Mouse (Mus musculus) neural tube, embryonic 13.5 days (tissue): ENCODE results near the gene Treml2. TPM values are rescaled to one million over a fixed set of nuclear protein-coding genes. Genes with fewer than 3 reads are reported as not detected.
"Not testable (repeated sequence)": the region's sequence is repeated elsewhere in the genome, so short reads cannot be mapped to it uniquely, and the experiment has no call there.

Experiments
- ATAC-seq: fragments of 200-750 bp; cut with Nextera tagmentation; 2 replicates; pipeline ENCODE4 v1.8.0; 2017; ENCODE audit warnings: low read depth, mild to moderate bottlenecking, moderate TSS enrichment, moderate library complexity
- H3K27ac ChIP-seq: fragments of 300-500 bp; sonication (generic); replicated peaks from 2 replicates; pipeline ENCODE4 v1.5.1; 2015; ENCODE audit warnings: moderate library complexity, mild to moderate bottlenecking, inconsistent platforms
- H3K27me3 ChIP-seq: fragments of 300-500 bp; sonication (generic); 2 replicates; pipeline ENCODE4 v1.6.1; 2015; ENCODE audit warnings: mild to moderate bottlenecking, inconsistent platforms
- H3K36me3 ChIP-seq: fragments of 300-500 bp; sonication (generic); 2 replicates; pipeline ENCODE4 v1.6.1; 2015; ENCODE audit warnings: mild to moderate bottlenecking, inconsistent platforms
- H3K4me1 ChIP-seq: fragments of 300-500 bp; sonication (generic); replicated peaks from 2 replicates; pipeline ENCODE4 v1.6.1; 2015; ENCODE audit warnings: inconsistent platforms
- H3K4me2 ChIP-seq: fragments of 300-500 bp; sonication (generic); 2 replicates; pipeline ENCODE4 v1.6.1; 2015; ENCODE audit warnings: inconsistent platforms, mild to moderate bottlenecking, moderate library complexity
- H3K4me3 ChIP-seq: fragments of 300-500 bp; sonication (generic); 2 replicates; pipeline ENCODE4 v1.5.1; 2015; ENCODE audit warnings: mild to moderate bottlenecking, inconsistent platforms
- H3K9ac ChIP-seq: fragments of 300-500 bp; sonication (generic); 2 replicates; pipeline ENCODE4 v1.6.1; 2015; ENCODE audit warnings: moderate library complexity, mild to moderate bottlenecking, inconsistent platforms
- H3K9me3 ChIP-seq: fragments of 300-500 bp; sonication (generic); 2 replicates; pipeline ENCODE4 v1.6.1; 2016; ENCODE audit warnings: inconsistent platforms
- WGBS: fragments of 180-500 bp; shearing (Covaris S2); methylation state at CpG from one replicate; pipeline ENCODE4 v1.1.7; 2015; 5-methylcytosine and 5-hydroxymethylcytosine counted together
- polyA plus RNA-seq: library from polyadenylated mRNA; unstranded; fragments of >200 nt; fragmentation: Nextera tagmentation; extraction: Ambion mirVana; gene quantifications from 2 replicates; pipeline ENCODE4 v1.2.1, GENCODE M21; 2015

Treml2 gene
- polyA plus RNA-seq, 1 experiment from 2014 or later = not detected

DNA sequence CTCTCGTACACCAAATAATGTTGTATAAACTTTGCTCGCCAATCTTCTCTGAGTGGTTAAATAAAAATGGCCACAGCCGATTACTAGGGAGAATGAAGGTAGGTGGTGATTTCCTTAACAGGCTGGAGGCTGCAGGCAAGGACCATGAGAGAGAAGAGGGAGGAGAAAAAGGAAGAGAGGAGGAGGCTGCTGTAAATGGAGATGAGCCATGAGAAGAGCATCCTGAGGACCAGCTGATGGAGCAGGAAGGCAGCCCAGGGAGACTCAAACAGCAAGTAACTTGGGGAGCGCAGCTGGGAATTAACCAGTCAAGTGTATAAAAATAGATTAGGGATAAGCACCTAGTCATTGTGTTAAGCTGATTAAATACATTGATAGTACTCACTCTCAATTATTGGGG is 34.9 kb downstream of the Treml2 start:
- no peak for ATAC-seq
- H3K27me3 ChIP-seq = no peaks in the 10 kb centered on the region
- 88% methylated on average over 4 of the region's 4 CpGs for WGBS
- H3K4me2 ChIP-seq = no peak overlapping the region
- H3K4me3 ChIP-seq = no peak overlapping the region
- H3K4me1 ChIP-seq = no peaks in the 10 kb centered on the region
- H3K9ac ChIP-seq = no peak overlapping the region
- H3K27ac ChIP-seq = no peak overlapping the region
- H3K36me3 ChIP-seq = no peaks in the 10 kb centered on the region
- H3K9me3 ChIP-seq = no peaks in the 10 kb centered on the region

DNA sequence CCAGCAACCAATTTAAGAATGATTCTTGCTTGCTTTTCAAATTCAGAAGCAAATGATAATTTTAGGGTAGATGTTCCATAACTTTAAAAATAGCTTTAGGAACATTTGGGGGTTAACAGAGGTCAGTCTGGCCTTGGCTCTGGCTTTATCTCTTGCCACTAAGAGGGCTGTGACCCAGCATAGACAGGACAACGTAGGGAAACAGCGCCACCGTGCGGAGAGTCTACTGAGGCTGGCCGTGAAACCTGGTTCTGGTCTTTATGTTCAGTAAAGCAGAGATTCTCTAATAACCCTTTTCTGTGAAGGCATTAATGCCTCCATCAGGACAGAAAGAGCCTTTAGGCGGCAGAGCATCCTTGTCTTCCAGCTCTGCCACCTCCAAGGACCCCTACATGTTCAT is 37.6 kb downstream of the Treml2 start:
- Histone ChIP-seq H3K4me2 (no peak overlapping the region), H3K27me3 (no peaks in the 10 kb centered on the region), H3K9me3 (no peaks in the 10 kb centered on the region), H3K4me1 (no peaks in the 10 kb centered on the region), H3K4me3 (no peak overlapping the region), H3K36me3 (no peaks in the 10 kb centered on the region), H3K27ac (no peak overlapping the region), H3K9ac (no peak overlapping the region)
- 3% methylated on average over 6 of the region's 6 CpGs for WGBS
- no peak for ATAC-seq

DNA sequence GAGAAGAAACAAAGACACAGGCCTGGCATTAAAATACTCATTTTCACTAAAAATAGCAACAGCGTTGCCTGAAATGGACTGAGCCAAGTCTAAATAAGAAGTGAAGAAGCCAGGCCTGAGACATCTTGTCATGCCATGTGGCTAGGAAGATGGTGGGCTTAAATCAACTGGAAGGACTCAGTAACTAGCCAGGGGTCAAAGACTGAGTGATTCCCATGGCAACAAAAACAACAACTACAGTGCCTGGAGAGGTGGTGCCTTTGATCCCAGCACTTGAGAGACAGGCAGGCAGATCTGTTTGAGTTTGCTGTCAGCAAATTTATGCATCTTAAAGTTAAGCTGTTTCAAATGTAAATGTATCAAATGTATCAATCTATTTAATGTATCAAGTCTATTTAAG is 41.0 kb downstream of the Treml2 start:
- no peaks in the 10 kb centered on the region for H3K9me3 ChIP-seq
- no peak overlapping the region for H3K9ac ChIP-seq
- H3K4me2 ChIP-seq = no peak overlapping the region
- 89% methylated on average over 1 of the region's 1 CpGs for whole genome bisulfite sequencing
- H3K4me1 ChIP-seq = no peaks in the 10 kb centered on the region
- no peaks in the 10 kb centered on the region for H3K27me3 ChIP-seq
- H3K36me3 ChIP-seq = no peaks in the 10 kb centered on the region
- no peak overlapping the region for H3K4me3 ChIP-seq
- ATAC-seq = no peak
- H3K27ac ChIP-seq = no peak overlapping the region

- Histone ChIP-seq H3K27ac (no peak overlapping the region), H3K36me3 (no peaks in the 10 kb centered on the region), H3K9ac (no peak overlapping the region), H3K4me2 (no peak overlapping the region), H3K9me3 (no peaks in the 10 kb centered on the region), H3K4me1 (no peaks in the 10 kb centered on the region), H3K27me3 (no peaks in the 10 kb centered on the region), H3K4me3 (no peak overlapping the region)
- WGBS = 75% methylated on average over 3 of the region's 3 CpGs
- no peak for ATAC-seq
Measured at GRCm38 (mm10) chr17:48341947-48342346, 42.6 kb downstream of the Treml2 start.

DNA sequence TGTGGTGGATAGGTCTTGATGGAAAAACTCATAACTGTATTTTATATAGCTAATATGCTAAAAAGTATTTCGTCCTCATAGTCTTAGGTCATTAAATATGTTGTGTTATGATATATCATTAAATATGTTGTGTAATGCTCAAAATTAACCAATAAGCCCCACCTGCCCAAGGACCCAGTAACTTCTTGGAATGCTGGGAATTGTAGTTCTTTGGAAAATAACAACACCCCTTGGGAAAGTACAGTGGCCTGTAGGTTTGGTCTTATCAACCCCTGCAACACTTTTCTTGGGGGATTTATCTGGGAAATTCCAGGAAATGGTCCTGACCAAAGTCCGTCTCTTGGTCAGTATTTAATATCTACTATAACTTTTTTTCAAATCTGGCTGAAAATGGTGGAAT is 43.8 kb downstream of the Treml2 start:
- H3K27me3 ChIP-seq = no peaks in the 10 kb centered on the region
- WGBS = 89% methylated on average over 2 of the region's 2 CpGs
- no peak overlapping the region for H3K4me2 ChIP-seq
- no peak overlapping the region for H3K27ac ChIP-seq
- no peaks in the 10 kb centered on the region for H3K4me1 ChIP-seq
- H3K9me3 ChIP-seq = no peaks in the 10 kb centered on the region
- H3K36me3 ChIP-seq = no peaks in the 10 kb centered on the region
- no peak overlapping the region for H3K9ac ChIP-seq
- ATAC-seq = no peak
- no peak overlapping the region for H3K4me3 ChIP-seq

DNA sequence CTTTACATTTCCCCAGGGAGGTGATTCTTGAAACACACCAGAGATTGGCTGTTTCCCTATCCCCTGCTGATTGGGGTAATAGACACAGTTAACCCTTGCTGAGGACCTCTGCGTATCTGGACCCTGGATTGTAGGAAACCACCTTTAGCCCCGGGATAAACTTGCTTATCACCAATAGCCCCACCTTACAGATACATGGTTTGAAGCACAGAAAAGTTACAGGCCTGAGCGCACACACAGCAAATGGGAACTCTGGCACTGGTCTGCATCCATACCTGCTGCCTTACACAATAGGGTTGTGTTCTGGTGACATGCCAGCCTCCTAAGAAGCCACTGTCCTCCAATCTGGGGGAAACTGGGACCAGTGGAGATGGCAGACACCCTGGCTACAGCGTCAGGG is 46.5 kb downstream of the Treml2 start:
- ATAC-seq = no peak
- 78% methylated on average over 4 of the region's 4 CpGs for WGBS
- Histone ChIP-seq H3K9me3 (no peaks in the 10 kb centered on the region), H3K4me1 (no peaks in the 10 kb centered on the region), H3K4me2 (no peak overlapping the region), H3K4me3 (no peak overlapping the region), H3K27ac (no peak overlapping the region), H3K9ac (no peak overlapping the region), H3K27me3 (no peaks in the 10 kb centered on the region), H3K36me3 (no peaks in the 10 kb centered on the region)

DNA sequence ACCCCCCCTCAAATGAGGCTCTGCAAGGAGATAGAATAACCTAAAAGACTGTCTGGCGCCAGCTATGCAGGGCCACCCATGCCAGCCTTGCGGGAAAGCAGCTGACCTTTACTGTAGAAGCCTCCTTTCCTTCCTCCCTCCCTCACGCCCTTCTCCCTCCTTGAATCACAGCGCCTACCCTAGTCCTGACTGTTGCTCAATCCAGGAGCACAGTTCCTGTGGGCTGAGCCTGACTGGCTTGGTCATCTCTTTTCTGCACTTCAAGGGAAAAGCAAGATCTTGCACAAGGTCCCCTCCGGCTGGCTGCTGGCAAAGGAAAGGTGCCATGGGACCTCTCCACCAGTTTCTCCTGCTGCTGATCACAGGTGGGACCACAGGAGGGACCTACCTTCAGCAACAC is 46.9 kb downstream of the Treml2 start, which contains the start of gene Trem2:
TSS of gene Trem2 (plus strand) at position 171 of the 400 bp plus-strand sequence.
- WGBS = 85% methylated on average over 5 of the region's 5 CpGs
- no peaks in the 10 kb centered on the region for H3K27me3 ChIP-seq
- H3K4me3 ChIP-seq = no peak within 1 kb of the TSS
- no peaks in the 10 kb centered on the region for H3K4me1 ChIP-seq
- no peaks in the 10 kb centered on the region for H3K9me3 ChIP-seq
- no peak for ATAC-seq
- H3K36me3 ChIP-seq = no peaks in the 10 kb centered on the region
- H3K9ac ChIP-seq = no peak within 1 kb of the TSS
- H3K27ac ChIP-seq = no peak within 1 kb of the TSS
- H3K4me2 ChIP-seq = no peak within 1 kb of the TSS

- WGBS = 75% methylated on average over 4 of the region's 4 CpGs
- Histone ChIP-seq H3K36me3 (no peaks in the 10 kb centered on the region), H3K4me2 (no peak overlapping the region), H3K9me3 (no peaks in the 10 kb centered on the region), H3K4me1 (no peaks in the 10 kb centered on the region), H3K4me3 (no peak overlapping the region), H3K27me3 (no peaks in the 10 kb centered on the region), H3K9ac (no peak overlapping the region), H3K27ac (no peak overlapping the region)
- ATAC-seq = no peak
Measured at GRCm38 (mm10) chr17:48346834-48347233, 47.5 kb downstream of the Treml2 start.

- no peak for ATAC-seq
- 72% methylated on average over 2 of the region's 2 CpGs for WGBS
- Histone ChIP-seq H3K27me3 (no peaks in the 10 kb centered on the region), H3K9ac (no peak overlapping the region), H3K9me3 (no peaks in the 10 kb centered on the region), H3K36me3 (no peaks in the 10 kb centered on the region), H3K27ac (no peak overlapping the region), H3K4me1 (no peaks in the 10 kb centered on the region), H3K4me3 (no peak overlapping the region), H3K4me2 (no peak overlapping the region)
Measured at GRCm38 (mm10) chr17:48347287-48347686, 48.0 kb downstream of the Treml2 start.

- no peaks in the 10 kb centered on the region for H3K27me3 ChIP-seq
- no peak overlapping the region for H3K4me2 ChIP-seq
- H3K9ac ChIP-seq = no peak overlapping the region
- no peaks in the 10 kb centered on the region for H3K36me3 ChIP-seq
- no peak overlapping the region for H3K4me3 ChIP-seq
- no peak overlapping the region for H3K27ac ChIP-seq
- H3K4me1 ChIP-seq = no peaks in the 10 kb centered on the region
- no peak for ATAC-seq
- no peaks in the 10 kb centered on the region for H3K9me3 ChIP-seq
- WGBS = 66% methylated on average over 5 of the region's 5 CpGs
Measured at GRCm38 (mm10) chr17:48350681-48351193, 51.4 kb downstream of the Treml2 start.

DNA sequence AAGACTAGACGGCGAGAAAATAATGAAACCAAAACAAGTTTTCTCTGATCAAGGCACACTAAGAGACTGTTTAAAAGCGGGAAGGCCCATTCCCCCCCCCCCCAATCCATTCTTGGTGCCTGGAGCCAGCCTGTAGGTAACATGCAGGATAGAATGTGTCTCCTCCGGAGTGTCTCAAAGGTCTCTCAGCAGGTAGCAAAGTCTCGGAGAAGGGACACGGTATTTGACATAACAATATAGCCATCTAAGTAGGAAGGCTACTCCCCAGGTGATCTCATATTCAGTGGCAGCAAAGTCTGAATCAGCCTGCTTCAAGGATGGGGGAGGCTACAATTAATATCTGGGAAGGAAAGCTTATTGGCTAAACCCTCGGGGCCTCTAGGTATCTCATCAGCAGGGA is 53.7 kb downstream of the Treml2 start:
- not testable (repeated sequence) for H3K4me1 ChIP-seq, H3K9me3 ChIP-seq, H3K27ac ChIP-seq, H3K4me2 ChIP-seq, H3K9ac ChIP-seq, H3K27me3 ChIP-seq, H3K36me3 ChIP-seq, ATAC-seq, H3K4me3 ChIP-seq
- WGBS = 68% methylated on average over 7 of the region's 7 CpGs

DNA sequence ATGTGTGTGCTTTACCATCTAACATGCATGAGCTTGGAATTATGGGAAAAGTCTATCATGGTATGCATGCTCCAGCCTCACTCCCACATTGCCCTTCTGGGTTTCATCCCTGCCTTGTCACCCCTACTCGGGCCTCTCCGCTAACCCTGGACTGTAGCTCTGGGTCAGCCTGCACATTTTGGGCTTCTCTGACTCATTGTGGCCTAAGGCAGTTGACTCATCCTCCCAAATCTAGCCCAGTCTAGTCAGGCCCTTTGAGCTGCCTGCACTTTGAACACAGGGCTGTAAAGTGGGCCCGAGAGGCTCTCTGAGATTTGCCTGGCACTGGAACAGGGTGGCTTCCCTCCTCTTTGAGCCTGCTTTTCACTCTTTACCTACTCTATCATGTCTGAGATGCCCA is 56.5 kb downstream of the Treml2 start:
- Histone ChIP-seq H3K9ac (no peak overlapping the region), H3K27me3 (no peaks in the 10 kb centered on the region), H3K4me1 (no peaks in the 10 kb centered on the region), H3K4me2 (no peak overlapping the region), H3K4me3 (no peak overlapping the region), H3K9me3 (no peaks in the 10 kb centered on the region), H3K27ac (no peak overlapping the region), H3K36me3 (no peaks in the 10 kb centered on the region)
- 87% methylated on average over 3 of the region's 3 CpGs for whole genome bisulfite sequencing
- no peak for ATAC-seq

GRCm38 (mm10) chr17:48357892-48358291 is 58.6 kb downstream of the Treml2 start:
- Histone ChIP-seq H3K9me3 (no peaks in the 10 kb centered on the region), H3K9ac (no peak overlapping the region), H3K27ac (no peak overlapping the region), H3K27me3 (no peaks in the 10 kb centered on the region), H3K4me2 (no peak overlapping the region), H3K4me3 (no peak overlapping the region), H3K4me1 (no peaks in the 10 kb centered on the region), H3K36me3 (no peaks in the 10 kb centered on the region)
- no peak for ATAC-seq
- 41% methylated on average over 2 of the region's 2 CpGs for WGBS
